Mouse (Mus musculus) liver, embryonic 16.5 days (tissue): ENCODE data around the gene Hps4. TPM values are rescaled to one million over a fixed set of nuclear protein-coding genes. Genes with fewer than 3 reads are reported as not detected.

Experiments
- ATAC-seq: fragments of 200-750 bp; cut with Nextera tagmentation; 2 replicates; pipeline ENCODE4 v1.8.0; 2017; ENCODE audit warnings: low read depth, mild to moderate bottlenecking, moderate number of reproducible peaks, moderate library complexity
- H3K27ac ChIP-seq: fragments of 300-500 bp; sonication (generic); 2 replicates; pipeline ENCODE4 v1.5.1; 2014; ENCODE audit warnings: mild to moderate bottlenecking, low read length
- H3K27me3 ChIP-seq: fragments of 300-500 bp; sonication (generic); 2 replicates; pipeline ENCODE4 v1.6.1; 2014; ENCODE audit warnings: low read depth, low read length, mixed read lengths; ENCODE audit not compliant: control insufficient read depth, insufficient read depth
- H3K36me3 ChIP-seq: fragments of 300-500 bp; sonication (generic); 2 replicates; pipeline ENCODE4 v1.6.1; 2014; ENCODE audit warnings: mild to moderate bottlenecking; ENCODE audit not compliant: control insufficient read depth, insufficient read depth
- H3K4me1 ChIP-seq: fragments of 300-500 bp; sonication (generic); 2 replicates; pipeline ENCODE4 v1.6.1; 2014; ENCODE audit warnings: low read depth, low read length, mixed read lengths; ENCODE audit not compliant: control insufficient read depth
- H3K4me2 ChIP-seq: fragments of 300-500 bp; sonication (generic); 2 replicates; pipeline ENCODE4 v1.6.1; 2014; ENCODE audit warnings: low read depth, low read length, mixed read lengths
- H3K4me3 ChIP-seq: fragments of 300-500 bp; sonication (generic); 2 replicates; pipeline ENCODE4 v1.5.1; 2014; ENCODE audit warnings: low read depth, mild to moderate bottlenecking, low read length
- H3K9ac ChIP-seq: fragments of 300-500 bp; sonication (generic); 2 replicates; pipeline ENCODE4 v1.6.1; 2014; ENCODE audit warnings: low read depth, low read length
- H3K9me3 ChIP-seq: fragments of 300-500 bp; sonication (generic); replicated peaks from 2 replicates; pipeline ENCODE4 v1.6.1; 2016; ENCODE audit warnings: low read length; ENCODE audit not compliant: control insufficient read depth
- WGBS: fragments of 180-500 bp; shearing (Covaris S2); extraction: QIAGEN DNeasy Blood & Tissue Kit; methylation state at CpG from one replicate; pipeline ENCODE4 v1.1.7; 2014; ENCODE audit not compliant: insufficient replicate concordance; 5-methylcytosine and 5-hydroxymethylcytosine counted together
- polyA plus RNA-seq: library from polyadenylated mRNA; unstranded; fragments of >200 nt; fragmentation: Nextera tagmentation; extraction: Ambion mirVana; gene quantifications from 2 replicates; pipeline ENCODE4 v1.2.1, GENCODE M21; 2015

The Hps4 gene
- polyA plus RNA-seq, 1 experiment from 2014 or later = 11.8 TPM

- Histone ChIP-seq H3K9ac (no peak overlapping the region), H3K27me3 (no peaks in the 10 kb centered on the region), H3K4me2 (no peak overlapping the region), H3K27ac (no peak overlapping the region), H3K4me1 (peaks cover 25% of the 10 kb centered on the region), H3K36me3 (peaks cover 42% of the 10 kb centered on the region), H3K9me3 (no peaks in the 10 kb centered on the region), H3K4me3 (no peak overlapping the region)
- ATAC-seq = no peak
- WGBS = 84% methylated on average over 15 of the region's 15 CpGs
These were observed 15.0 kb upstream of the Hps4 start for GRCm38 (mm10) chr5:112327854-112328253.

- WGBS = 78% methylated on average over 14 of the region's 14 CpGs
- Histone ChIP-seq H3K9me3 (no peaks in the 10 kb centered on the region), H3K27me3 (no peaks in the 10 kb centered on the region), H3K27ac (no peak overlapping the region), H3K9ac (no peak overlapping the region), H3K4me1 (peaks cover 17% of the 10 kb centered on the region), H3K36me3 (peaks cover 63% of the 10 kb centered on the region), H3K4me3 (no peak overlapping the region), H3K4me2 (no peak overlapping the region)
- ATAC-seq = no peak
These were observed 12.9 kb upstream of the Hps4 start for GRCm38 (mm10) chr5:112329805-112330564.

- peaks cover 79% of the 10 kb centered on the region for H3K36me3 ChIP-seq
- 43% methylated on average over 2 of the region's 2 CpGs for WGBS
- no peaks in the 10 kb centered on the region for H3K4me1 ChIP-seq
- no peaks in the 10 kb centered on the region for H3K9me3 ChIP-seq
- H3K4me3 ChIP-seq = no peak overlapping the region
- H3K27me3 ChIP-seq = no peaks in the 10 kb centered on the region
- no peak overlapping the region for H3K9ac ChIP-seq
- no peak overlapping the region for H3K4me2 ChIP-seq
- H3K27ac ChIP-seq = no peak overlapping the region
- no peak for ATAC-seq
These were observed 7.4 kb upstream of the Hps4 start for GRCm38 (mm10) chr5:112335473-112335872.

GRCm38 (mm10) chr5:112337004-112337403, 5.9 kb upstream of the Hps4 start:
- ATAC-seq = no peak
- 84% methylated on average over 22 of the region's 22 CpGs for WGBS
- Histone ChIP-seq H3K9ac (no peak overlapping the region), H3K4me3 (no peak overlapping the region), H3K27me3 (no peaks in the 10 kb centered on the region), H3K4me2 (no peak overlapping the region), H3K4me1 (peaks cover 6% of the 10 kb centered on the region), H3K27ac (no peak overlapping the region), H3K9me3 (no peaks in the 10 kb centered on the region), H3K36me3 (peaks cover 65% of the 10 kb centered on the region)

GRCm38 (mm10) chr5:112339215-112339614, 3.7 kb upstream of the Hps4 start:
- no peak overlapping the region for H3K27ac ChIP-seq
- H3K4me1 ChIP-seq = peaks cover 23% of the 10 kb centered on the region
- H3K4me3 ChIP-seq = no peak overlapping the region
- no peaks in the 10 kb centered on the region for H3K9me3 ChIP-seq
- H3K9ac ChIP-seq = no peak overlapping the region
- no peaks in the 10 kb centered on the region for H3K27me3 ChIP-seq
- peaks cover 43% of the 10 kb centered on the region for H3K36me3 ChIP-seq
- H3K4me2 ChIP-seq = no peak overlapping the region
- ATAC-seq = no peak
- WGBS = 71% methylated on average over 7 of the region's 7 CpGs

- Histone ChIP-seq H3K4me3 (peak overlapping the region; percentile 92), H3K36me3 (peaks cover 4% of the 10 kb centered on the region), H3K9ac (peak overlapping the region; percentile 80), H3K27ac (peak overlapping the region; percentile 39), H3K4me2 (peak overlapping the region; percentile 77), H3K27me3 (no peaks in the 10 kb centered on the region), H3K4me1 (peaks cover 37% of the 10 kb centered on the region), H3K9me3 (no peaks in the 10 kb centered on the region)
- WGBS = under 1% methylated on average over 21 of the region's 24 CpGs
- peak; percentile 62 for ATAC-seq
These were observed 317 bp downstream of the Hps4 start for GRCm38 (mm10) chr5:112343205-112343595.

GRCm38 (mm10) chr5:112344092-112344960, 1.4 kb downstream of the Hps4 start:
- peak; percentile 64 for ATAC-seq
- no peaks in the 10 kb centered on the region for H3K27me3 ChIP-seq
- H3K36me3 ChIP-seq = no peaks in the 10 kb centered on the region; the same call in none of the 2 replicates
- no peak overlapping the region for H3K4me3 ChIP-seq
- 58% methylated on average over 6 of the region's 6 CpGs for WGBS
- H3K9ac ChIP-seq = no peak overlapping the region
- no peaks in the 10 kb centered on the region for H3K9me3 ChIP-seq
- H3K4me2 ChIP-seq = no peak overlapping the region; the same call in 1 of the 2 replicates
- H3K4me1 ChIP-seq = peaks cover 37% of the 10 kb centered on the region
- peak overlapping the region; percentile 41 for H3K27ac ChIP-seq

- H3K4me2 ChIP-seq = no peak overlapping the region
- no peaks in the 10 kb centered on the region for H3K9me3 ChIP-seq
- ATAC-seq = no peak
- WGBS = 54% methylated on average over 16 of the region's 16 CpGs
- no peak overlapping the region for H3K4me3 ChIP-seq
- peaks cover 37% of the 10 kb centered on the region for H3K4me1 ChIP-seq
- no peak overlapping the region for H3K27ac ChIP-seq
- H3K27me3 ChIP-seq = no peaks in the 10 kb centered on the region
- H3K36me3 ChIP-seq = no peaks in the 10 kb centered on the region; the same call in none of the 2 replicates
- no peak overlapping the region for H3K9ac ChIP-seq
These were observed 3.5 kb downstream of the Hps4 start for GRCm38 (mm10) chr5:112346211-112346965.
